Mouse (Mus musculus): ENCODE data around the gene Vmn1r122.
"Not testable (repeated sequence)": the region's sequence is repeated elsewhere in the genome, so short reads cannot be mapped to it uniquely, and the experiment has no call there.

GRCm38 (mm10) chr7:21161885-21162284 lies 28.0 kb upstream of the Vmn1r122 start, which contains the start of gene Vmn1r123:
- TF ChIP-seq CTCF (IDR thresholded peaks at IDR 0.05); POLR2A (IDR thresholded peaks at IDR 0.05; ENCODE audit: insufficient read depth, low read depth, low read length): not testable (repeated sequence)

Measured in heart, adult 2 months (tissue).